Mouse (Mus musculus): ENCODE results near the gene Brdt. TPM values are rescaled to one million over a fixed set of nuclear protein-coding genes. Genes with fewer than 3 reads are reported as not detected.
A peak's percentile ranks its signal among the peaks of the same experiment; 100 is the strongest.

The Brdt gene
- total and polyA plus RNA-seq, 2 experiments from 2014 or later: 0.70 to 1.1 TPM

GRCm38 (mm10) chr5:107295061-107295816, 35.7 kb upstream of the Brdt start:
- DNase-seq (ENCODE audit: low spot score) (no peak), ATAC-seq (ENCODE audit: insufficient read depth, low read depth) (no peak)
- no peak for TF ChIP-seq CTCF (IDR thresholded peaks at IDR 0.05; ENCODE audit: low read depth)
- no peak for TF ChIP-seq EP300 (IDR thresholded peaks at IDR 0.05; ENCODE audit: low read depth)
- no peaks in the 10 kb centered on the region for H3K4me1 ChIP-seq (ENCODE audit: control insufficient read depth, insufficient read depth)
- H3K4me2 ChIP-seq (ENCODE audit: low read depth, low read length): no peak overlapping the region
- no peaks in the 10 kb centered on the region for H3K9me3 ChIP-seq (replicated peaks; ENCODE audit: control insufficient read depth, low read length)
- no peak overlapping the region for H3K9ac ChIP-seq (replicated peaks; ENCODE audit: low read depth, low read length)
- no peak overlapping the region for H3K4me3 ChIP-seq (ENCODE audit: low read depth, low read length)
- H3K27me3 ChIP-seq (ENCODE audit: control insufficient read depth, insufficient read depth, low read length): no peaks in the 10 kb centered on the region
- H3K27ac ChIP-seq (ENCODE audit: low read depth): no peak overlapping the region
- WGBS: 50% methylated on average over 8 of the region's 8 CpGs
- H3K36me3 ChIP-seq (replicated peaks; ENCODE audit: control insufficient read depth, insufficient read depth, low read length): no peaks in the 10 kb centered on the region

DNA sequence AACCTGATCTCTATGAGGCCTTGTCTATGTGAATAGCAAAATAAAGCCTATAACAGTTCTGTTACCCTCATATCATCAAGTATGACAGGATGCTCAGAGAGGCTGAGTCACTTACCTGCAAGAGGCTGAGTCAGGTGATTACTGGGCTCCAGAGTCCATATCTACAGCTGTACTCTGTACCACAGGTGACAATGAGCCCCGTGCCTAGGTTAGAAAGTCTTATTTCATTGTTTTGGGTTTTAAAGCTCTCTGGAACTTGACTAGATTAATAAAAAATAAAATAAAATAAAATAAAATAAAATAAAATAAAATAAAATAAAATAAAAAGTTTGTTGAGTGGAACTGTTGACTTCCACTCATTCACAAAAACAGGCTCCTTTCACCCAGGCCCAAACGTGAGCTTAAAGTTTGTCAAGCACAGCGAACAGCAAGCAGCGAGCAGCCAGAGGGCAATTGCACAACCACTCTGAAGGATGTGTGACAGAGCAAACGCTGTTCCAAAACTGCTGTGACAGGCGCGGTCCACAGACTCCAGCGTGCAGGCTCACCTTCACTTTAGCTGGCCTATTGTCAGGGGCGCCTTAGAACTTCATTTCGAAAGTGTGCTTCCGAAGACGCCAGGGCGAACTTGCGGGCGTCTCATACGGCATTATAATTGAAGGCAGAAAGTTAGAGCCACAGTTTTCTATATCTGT, 35.0 kb upstream of the Brdt start:
- Histone ChIP-seq H3K36me3 (replicated peaks; ENCODE audit: control insufficient read depth, insufficient read depth, low read length) (no peaks in the 10 kb centered on the region), H3K27me3 (ENCODE audit: control insufficient read depth, insufficient read depth, low read length) (no peaks in the 10 kb centered on the region), H3K27ac (ENCODE audit: low read depth) (no peak overlapping the region), H3K4me1 (ENCODE audit: control insufficient read depth, insufficient read depth) (no peaks in the 10 kb centered on the region), H3K9me3 (replicated peaks; ENCODE audit: control insufficient read depth, low read length) (no peaks in the 10 kb centered on the region), H3K9ac (replicated peaks; ENCODE audit: low read depth, low read length) (no peak overlapping the region), H3K4me3 (ENCODE audit: low read depth, low read length) (no peak overlapping the region), H3K4me2 (ENCODE audit: low read depth, low read length) (no peak overlapping the region)
- ATAC-seq (ENCODE audit: insufficient read depth, low read depth) (no peak), DNase-seq (ENCODE audit: low spot score) (no peak)
- WGBS: 83% methylated on average over 16 of the region's 16 CpGs
- no peak for TF ChIP-seq CTCF (IDR thresholded peaks at IDR 0.05; ENCODE audit: low read depth)
- no peak for TF ChIP-seq EP300 (IDR thresholded peaks at IDR 0.05; ENCODE audit: low read depth)

GRCm38 (mm10) chr5:107296512-107297322, 34.2 kb upstream of the Brdt start:
- Histone ChIP-seq H3K27me3 (ENCODE audit: control insufficient read depth, insufficient read depth, low read length) (no peaks in the 10 kb centered on the region), H3K4me1 (ENCODE audit: control insufficient read depth, insufficient read depth) (no peaks in the 10 kb centered on the region), H3K4me2 (ENCODE audit: low read depth, low read length) (no peak overlapping the region), H3K9me3 (replicated peaks; ENCODE audit: control insufficient read depth, low read length) (no peaks in the 10 kb centered on the region), H3K27ac (ENCODE audit: low read depth) (no peak overlapping the region), H3K36me3 (replicated peaks; ENCODE audit: control insufficient read depth, insufficient read depth, low read length) (no peaks in the 10 kb centered on the region), H3K4me3 (ENCODE audit: low read depth, low read length) (no peak overlapping the region), H3K9ac (replicated peaks; ENCODE audit: low read depth, low read length) (no peak overlapping the region)
- 69% methylated on average over 9 of the region's 9 CpGs for WGBS
- ATAC-seq (ENCODE audit: insufficient read depth, low read depth): no peak
- TF ChIP-seq CTCF (IDR thresholded peaks at IDR 0.05; ENCODE audit: low read depth) (no peak), EP300 (IDR thresholded peaks at IDR 0.05; ENCODE audit: low read depth) (no peak)
- DNase-seq (ENCODE audit: low spot score): no peak

DNA sequence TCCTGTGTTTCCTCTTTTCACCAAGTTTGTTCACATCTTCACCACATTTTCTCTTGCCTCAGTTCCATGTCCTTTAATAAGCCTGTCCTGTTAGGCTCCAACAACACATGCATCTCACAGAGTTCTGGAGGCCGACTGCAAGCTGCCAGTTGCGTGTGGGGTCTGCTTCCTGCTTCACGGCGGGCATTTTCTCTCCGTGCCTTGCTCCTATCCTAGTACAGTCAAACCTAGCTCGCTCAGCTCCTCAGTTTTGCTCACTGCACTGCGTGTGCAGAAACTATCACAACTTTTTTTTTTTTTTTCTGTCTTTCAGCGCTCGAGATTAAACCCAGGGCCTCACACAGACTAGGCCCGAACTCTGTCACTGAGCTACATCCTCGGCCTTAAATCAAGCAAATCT, 32.1 kb upstream of the Brdt start:
- no peak for TF ChIP-seq CTCF (IDR thresholded peaks at IDR 0.05; ENCODE audit: low read depth)
- TF ChIP-seq EP300 (IDR thresholded peaks at IDR 0.05; ENCODE audit: low read depth): no peak
- Histone ChIP-seq H3K9ac (replicated peaks; ENCODE audit: low read depth, low read length) (no peak overlapping the region), H3K36me3 (replicated peaks; ENCODE audit: control insufficient read depth, insufficient read depth, low read length) (no peaks in the 10 kb centered on the region), H3K4me1 (ENCODE audit: control insufficient read depth, insufficient read depth) (peaks cover 7% of the 10 kb centered on the region; the same call in 1 of the 2 replicates), H3K4me2 (ENCODE audit: low read depth, low read length) (no peak overlapping the region), H3K9me3 (replicated peaks; ENCODE audit: control insufficient read depth, low read length) (no peaks in the 10 kb centered on the region), H3K27ac (ENCODE audit: low read depth) (no peak overlapping the region), H3K4me3 (ENCODE audit: low read depth, low read length) (no peak overlapping the region), H3K27me3 (ENCODE audit: control insufficient read depth, insufficient read depth, low read length) (no peaks in the 10 kb centered on the region)
- ATAC-seq (ENCODE audit: insufficient read depth, low read depth): no peak
- 75% methylated on average over 11 of the region's 11 CpGs for WGBS
- no peak for DNase-seq (ENCODE audit: low spot score)

- 17% methylated on average over 11 of the region's 11 CpGs for WGBS
- H3K36me3 ChIP-seq (replicated peaks; ENCODE audit: control insufficient read depth, insufficient read depth, low read length): no peaks in the 10 kb centered on the region
- H3K9ac ChIP-seq (replicated peaks; ENCODE audit: low read depth, low read length): 0 out of 2 replicates have a peak overlapping the region, but pooled peaks have one; percentile 20
- H3K4me1 ChIP-seq (ENCODE audit: control insufficient read depth, insufficient read depth): peaks cover 7% of the 10 kb centered on the region; the same call in 1 of the 2 replicates
- peak overlapping the region; percentile 50 for H3K4me2 ChIP-seq (ENCODE audit: low read depth, low read length)
- H3K27ac ChIP-seq (ENCODE audit: low read depth): no peak overlapping the region
- ATAC-seq (ENCODE audit: insufficient read depth, low read depth): no peak
- H3K4me3 ChIP-seq (ENCODE audit: low read depth, low read length): peak overlapping the region; percentile 20; the same call in 1 of the 2 replicates
- H3K9me3 ChIP-seq (replicated peaks; ENCODE audit: control insufficient read depth, low read length): no peaks in the 10 kb centered on the region
- DNase-seq (ENCODE audit: low spot score): peak; percentile 40
- TF ChIP-seq CTCF (IDR thresholded peaks at IDR 0.05; ENCODE audit: low read depth): peak; percentile 33; the same call in 1 of the 2 replicates
- no peak for TF ChIP-seq EP300 (IDR thresholded peaks at IDR 0.05; ENCODE audit: low read depth)
- no peaks in the 10 kb centered on the region for H3K27me3 ChIP-seq (ENCODE audit: control insufficient read depth, insufficient read depth, low read length)
Measured at GRCm38 (mm10) chr5:107303350-107303861, 27.6 kb upstream of the Brdt start.

Data from heart, postnatal 0 days (tissue).